Comparison of ENCODE assay signal across 8 mouse cellular contexts in the genomic region with DNA sequence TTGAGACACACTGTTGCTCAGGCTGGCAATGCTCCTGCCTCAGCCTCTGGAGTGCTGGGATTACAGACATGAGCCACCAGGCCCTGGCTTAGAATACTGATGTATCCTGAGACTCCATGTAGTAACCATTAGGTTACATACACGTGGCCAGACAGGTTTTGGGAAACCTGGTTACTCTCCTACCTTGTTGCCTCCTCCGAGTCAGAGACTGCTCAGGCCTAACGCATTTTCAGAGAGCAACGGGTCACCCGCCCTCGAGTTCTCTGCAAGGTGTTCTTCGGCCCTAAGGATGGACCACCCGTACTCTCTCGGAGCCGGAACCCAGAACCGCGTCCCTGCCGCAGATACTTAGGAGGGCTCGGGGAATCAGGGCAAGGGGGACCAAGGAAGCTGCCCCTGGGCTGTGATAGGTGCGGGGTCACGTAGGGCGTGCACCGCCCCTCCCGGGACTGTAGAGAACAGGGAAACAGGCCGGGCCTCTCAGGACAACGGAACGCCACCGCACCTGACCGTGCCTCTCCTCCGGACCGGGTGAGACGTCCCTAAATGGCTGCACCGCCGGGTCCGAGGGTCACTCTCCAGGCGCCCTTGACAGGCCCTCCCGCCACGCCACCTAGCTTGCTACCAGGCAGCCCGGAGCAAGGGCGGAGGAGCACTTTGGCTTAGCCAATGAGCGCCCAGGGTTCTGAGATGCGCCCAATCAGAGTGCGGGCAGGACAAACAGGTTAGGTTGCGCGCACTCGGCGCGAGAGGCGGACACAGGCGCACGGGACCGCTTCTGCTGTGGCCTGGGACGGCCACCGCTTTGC. TPM values are rescaled to one million over a fixed set of nuclear protein-coding genes. Genes with fewer than 3 reads are reported as not detected.
DNase-seq lines count a peak whose midpoint lies in the region; ATAC-seq lines count a peak whose summit lies in the region.

Gene Stard7, plus strand, starts transcription at position 728 of the 809 bp plus-strand sequence.

- H3K4me3 ChIP-seq in brown adipose tissue, adult 24 weeks (ENCODE audit: insufficient read depth, low read depth, low read length), result peak within 1 kb of the TSS; percentile 88
- peak within 1 kb of the TSS; percentile 100 for H3K4me3 ChIP-seq in heart, embryonic 13.5 days
- H3K4me3 ChIP-seq in liver, embryonic 12.5 days, result peak within 1 kb of the TSS; percentile 97
- peak within 1 kb of the TSS; percentile 88 for H3K4me3 ChIP-seq in stomach, embryonic 15.5 days (replicated peaks)

- no peaks in the 10 kb centered on the region for H3K27me3 ChIP-seq in heart, embryonic 13.5 days (replicated peaks)
- H3K27me3 ChIP-seq in liver, embryonic 12.5 days (replicated peaks), result no peaks in the 10 kb centered on the region
- no peaks in the 10 kb centered on the region for H3K27me3 ChIP-seq in stomach, embryonic 15.5 days (replicated peaks)

- H3K4me2 ChIP-seq in heart, embryonic 13.5 days, result peak within 1 kb of the TSS; percentile 86
- H3K4me2 ChIP-seq in liver, embryonic 12.5 days, result peak within 1 kb of the TSS; percentile 85
- peak within 1 kb of the TSS; percentile 81 for H3K4me2 ChIP-seq in stomach, embryonic 15.5 days

- under 1% methylated on average over 49 of the region's 49 CpGs for WGBS in heart, embryonic 13.5 days
- WGBS in liver, embryonic 12.5 days (ENCODE audit: insufficient replicate concordance), result under 1% methylated on average over 49 of the region's 49 CpGs
- WGBS in stomach, embryonic 15.5 days, result under 1% methylated on average over 49 of the region's 49 CpGs

- peak within 1 kb of the TSS; percentile 98 for H3K9ac ChIP-seq in heart, embryonic 13.5 days
- H3K9ac ChIP-seq in liver, embryonic 12.5 days, result peak within 1 kb of the TSS; percentile 95
- peak within 1 kb of the TSS; percentile 79 for H3K9ac ChIP-seq in stomach, embryonic 15.5 days

- H3K4me1 ChIP-seq in brown adipose tissue, adult 24 weeks (ENCODE audit: control insufficient read depth, insufficient read depth, insufficient read length, low read length), result peaks cover 6% of the 10 kb centered on the region; the same call in 1 of the 2 replicates
- H3K4me1 ChIP-seq in heart, embryonic 13.5 days, result peaks cover 32% of the 10 kb centered on the region
- peaks cover 33% of the 10 kb centered on the region for H3K4me1 ChIP-seq in liver, embryonic 12.5 days
- peaks cover 5% of the 10 kb centered on the region; the same call in 1 of the 2 replicates for H3K4me1 ChIP-seq in stomach, embryonic 15.5 days

- DNase-seq in CD4-positive, CD25-positive, alpha-beta regulatory T cell, adult 2 months (ENCODE audit: low read depth, low spot score), result peak; percentile 97
- DNase-seq in fat pad, adult 2 months (ENCODE audit: extremely low read depth, low read depth, low spot score), result peak; percentile 73
- DNase-seq in kidney, postnatal 10 days, result peak; percentile 98
- DNase-seq in natural killer cell, adult 2 months (ENCODE audit: low spot score in 2 of 2), result peak; percentile 95 to 96

- H3K36me3 ChIP-seq in heart, embryonic 13.5 days, result peaks cover 10% of the 10 kb centered on the region
- peaks cover 12% of the 10 kb centered on the region for H3K36me3 ChIP-seq in liver, embryonic 12.5 days
- no peaks in the 10 kb centered on the region for H3K36me3 ChIP-seq in stomach, embryonic 15.5 days

- H3K9me3 ChIP-seq in heart, embryonic 13.5 days, result no peaks in the 10 kb centered on the region
- H3K9me3 ChIP-seq in liver, embryonic 12.5 days (replicated peaks), result no peaks in the 10 kb centered on the region
- H3K9me3 ChIP-seq in stomach, embryonic 15.5 days, result no peaks in the 10 kb centered on the region

- ATAC-seq in heart, embryonic 13.5 days (ENCODE audit: extremely low read depth, insufficient number of reproducible peaks, low FRiP score, low TSS enrichment), result peak; percentile 98
- peak; percentile 97 for ATAC-seq in liver, embryonic 12.5 days
- peak; percentile 98 for ATAC-seq in stomach, embryonic 15.5 days (ENCODE audit: insufficient read depth, low FRiP score, low read depth)

- H3K27ac ChIP-seq in brown adipose tissue, adult 24 weeks (replicated peaks; ENCODE audit: low read depth, low read length), result peak within 1 kb of the TSS; percentile 97
- peak within 1 kb of the TSS; percentile 100 for H3K27ac ChIP-seq in heart, embryonic 13.5 days (replicated peaks)
- peak within 1 kb of the TSS; percentile 96 for H3K27ac ChIP-seq in liver, embryonic 12.5 days
- H3K27ac ChIP-seq in stomach, embryonic 15.5 days, result peak within 1 kb of the TSS; percentile 95

RNA-seq across cellular contexts. Expression of gene Stard7, which starts in this region (rescaled TPM):
- 71.1 and 87.5 TPM in 2 replicates for polyA plus RNA-seq in brown adipose tissue, adult 24 weeks (2012; ENCODE audit: insufficient read depth, insufficient read length, missing spikeins)
- 92.0 and 94.0 TPM in 2 replicates for polyA plus RNA-seq in heart, embryonic 13.5 days (2015; fragmentation: Nextera tagmentation; extraction: Ambion mirVana)
- polyA plus RNA-seq in liver, embryonic 12.5 days (2016; fragmentation: Nextera tagmentation; extraction: Ambion mirVana), result 78.4 and 78.5 TPM in 2 replicates
- 73.7 and 81.4 TPM in 2 replicates for polyA plus RNA-seq in stomach, embryonic 15.5 days (2015; fragmentation: Nextera tagmentation; extraction: Ambion mirVana)

Comparison
In these comparisons a context has a peak if more than half of its experiments do, and no peak if none do; other contexts are left out.
1. Peak in every context shown above with its lines: DNase-seq, ATAC-seq, H3K4me3 ChIP-seq and H3K27ac ChIP-seq.